Mouse (Mus musculus): ENCODE data around the gene Ikbke.
A peak's percentile ranks its signal among the peaks of the same experiment; 100 is the strongest.
"Not testable (repeated sequence)": the region's sequence is repeated elsewhere in the genome, so short reads cannot be mapped to it uniquely, and the experiment has no call there.

The Ikbke gene

GRCm38 (mm10) chr1:131279456-131279776 lies at the start of gene Ikbke:
Gene Ikbke (minus strand): TSS chr1:131279606.
- DNase-seq (ENCODE audit: low spot score) = no peak

DNA sequence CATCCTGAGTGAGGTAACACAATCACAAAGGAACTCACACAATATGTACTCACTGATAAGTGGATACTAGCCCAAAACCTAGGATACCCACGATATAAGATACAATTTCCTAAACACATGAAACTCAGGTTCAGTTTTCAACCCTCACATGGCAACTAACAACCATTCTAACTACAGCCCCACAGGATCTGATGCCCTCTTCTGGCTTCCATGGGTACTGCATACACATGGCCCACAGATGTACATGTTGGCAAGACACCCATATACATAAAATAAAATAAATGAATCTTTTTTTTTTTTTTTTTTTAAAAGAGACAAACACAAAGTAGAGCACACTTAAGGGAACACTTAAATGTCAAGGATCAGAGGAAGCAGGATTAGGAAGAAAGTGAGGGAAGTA lies 49.7 kb upstream of the Ikbke start:
- not testable (repeated sequence) for DNase-seq (ENCODE audit: low spot score)

- peak; percentile 6 for DNase-seq (ENCODE audit: low spot score)
These were observed 47.8 kb upstream of the Ikbke start for GRCm38 (mm10) chr1:131327167-131327566.

GRCm38 (mm10) chr1:131324816-131325463 lies 45.5 kb upstream of the Ikbke start:
- no peak for DNase-seq (ENCODE audit: low spot score)

DNA sequence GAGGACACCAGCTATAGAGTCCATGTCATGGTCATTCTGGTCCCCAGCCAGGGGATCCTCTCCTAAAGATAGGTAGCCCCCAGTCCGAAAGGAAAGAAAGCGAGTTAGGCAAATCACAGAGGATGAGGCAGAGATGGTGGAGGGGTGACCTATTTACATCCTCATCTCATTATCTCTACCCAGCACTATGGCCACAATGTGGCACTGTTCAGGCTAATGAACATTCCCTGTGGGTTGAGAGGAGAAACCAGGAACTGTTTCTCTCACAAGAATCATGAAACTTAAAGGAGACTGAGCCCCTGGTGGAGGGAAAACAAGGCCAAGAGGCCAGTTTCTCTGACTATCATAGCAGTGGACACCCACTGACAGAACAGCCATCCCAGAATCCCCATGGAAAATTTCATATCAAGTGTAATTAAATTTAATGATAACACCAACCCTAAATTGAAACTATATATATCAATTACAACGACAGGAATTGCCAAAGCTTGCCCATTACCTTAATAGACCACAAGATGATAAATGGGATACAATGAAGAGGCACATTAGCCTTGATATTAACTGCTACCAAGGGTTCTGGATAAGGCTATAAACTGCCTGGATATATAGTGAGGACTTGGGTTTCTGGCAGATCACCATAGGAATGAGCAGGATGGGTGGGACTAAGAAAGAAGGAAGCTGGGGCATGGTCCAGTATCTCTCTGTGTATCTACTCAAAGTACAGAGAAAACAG lies 40.4 kb upstream of the Ikbke start:
- no peak for DNase-seq (ENCODE audit: low spot score)

GRCm38 (mm10) chr1:131318397-131318796 lies 39.0 kb upstream of the Ikbke start:
- no peak for DNase-seq (ENCODE audit: low spot score)

DNA sequence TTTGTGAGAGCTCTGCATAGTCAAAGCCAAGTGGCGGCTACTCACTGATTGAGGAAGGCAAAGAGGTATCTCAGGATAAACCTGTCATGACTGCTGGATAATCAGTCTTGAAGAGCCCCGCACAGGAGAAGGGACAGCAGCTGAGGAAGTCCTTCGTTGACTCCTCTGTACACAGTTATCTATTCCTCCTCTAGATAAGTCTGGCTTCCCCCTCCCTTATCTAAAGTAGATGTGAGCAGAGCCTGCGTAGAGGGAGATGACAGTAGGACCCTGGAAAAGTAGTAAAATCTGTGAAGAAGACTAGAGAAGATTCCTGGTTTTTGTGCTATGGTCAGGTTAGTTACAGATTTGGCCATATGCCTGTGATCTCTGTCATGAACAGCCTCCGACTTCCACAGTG lies 38.2 kb upstream of the Ikbke start:
- DNase-seq (ENCODE audit: low spot score) = no peak

DNA sequence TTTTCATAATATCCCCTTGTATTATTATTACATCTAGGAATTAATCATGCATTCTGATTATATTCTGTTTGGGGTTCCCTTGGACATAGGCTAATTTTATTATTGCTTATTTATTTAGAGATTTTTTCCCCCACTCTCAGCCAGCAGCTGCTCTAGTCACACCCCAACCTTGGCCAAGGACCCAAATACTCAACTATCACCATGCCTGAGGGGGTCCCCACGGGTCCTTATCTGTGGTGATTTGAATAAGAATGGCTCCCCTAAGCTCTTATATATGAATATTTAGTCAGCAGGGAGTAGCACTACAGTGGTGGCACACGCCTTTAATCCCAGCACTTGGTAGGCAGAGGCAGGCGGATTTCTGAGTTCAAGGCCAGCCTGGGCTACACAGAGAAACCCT lies 31.9 kb upstream of the Ikbke start:
- DNase-seq (ENCODE audit: low spot score) = no peak

- DNase-seq (ENCODE audit: low spot score) = no peak
These were observed 30.9 kb upstream of the Ikbke start for GRCm38 (mm10) chr1:131310237-131310818.

DNA sequence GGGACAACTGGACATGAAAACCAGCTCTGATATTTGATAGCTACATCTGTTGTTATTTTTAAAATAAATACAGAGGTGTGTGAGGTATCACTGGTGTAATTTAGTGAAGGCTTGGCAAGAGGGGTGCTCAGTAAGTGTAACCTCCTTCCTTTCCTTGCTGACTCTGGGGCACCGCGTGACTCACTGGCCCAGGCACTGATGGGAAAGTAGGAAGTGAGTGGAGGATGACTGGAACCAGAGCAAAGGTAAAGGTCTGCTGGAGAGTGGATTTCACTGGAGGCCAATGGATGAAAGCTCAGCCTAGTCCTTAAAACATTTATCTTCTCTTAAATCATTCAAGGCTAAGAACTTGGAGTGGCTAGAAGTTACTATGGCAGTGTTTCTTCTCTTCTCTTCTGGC lies 21.3 kb upstream of the Ikbke start:
- DNase-seq (ENCODE audit: low spot score) = peak; percentile 42

GRCm38 (mm10) chr1:131299788-131300187 lies 20.4 kb upstream of the Ikbke start:
- peak; percentile 61 for DNase-seq (ENCODE audit: low spot score)

GRCm38 (mm10) chr1:131299240-131299639 lies 19.8 kb upstream of the Ikbke start:
- DNase-seq (ENCODE audit: low spot score) = no peak

- peak; percentile 43 for DNase-seq (ENCODE audit: low spot score)
These were observed 18.8 kb upstream of the Ikbke start for GRCm38 (mm10) chr1:131298171-131298570.

DNA sequence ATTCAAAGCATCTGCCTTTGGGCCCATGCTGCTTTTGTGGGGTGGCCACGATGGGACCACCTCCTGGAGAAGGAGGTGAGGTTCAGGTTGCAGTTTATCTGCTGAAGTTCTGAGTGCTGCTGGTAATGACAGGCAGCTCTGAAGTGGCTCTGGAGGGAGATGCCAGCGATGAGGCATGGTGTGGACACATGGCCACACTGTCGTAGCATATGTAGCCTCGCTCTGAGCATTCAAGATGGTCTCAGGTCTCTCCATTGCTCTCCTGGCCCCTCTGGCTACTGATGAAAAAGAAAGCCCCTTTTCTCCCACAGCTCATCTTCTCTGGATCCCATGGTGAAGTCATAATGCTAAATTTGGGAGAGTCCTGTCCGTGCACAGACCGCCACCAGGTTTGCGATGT lies 17.3 kb upstream of the Ikbke start:
- DNase-seq (ENCODE audit: low spot score) = no peak

DNA sequence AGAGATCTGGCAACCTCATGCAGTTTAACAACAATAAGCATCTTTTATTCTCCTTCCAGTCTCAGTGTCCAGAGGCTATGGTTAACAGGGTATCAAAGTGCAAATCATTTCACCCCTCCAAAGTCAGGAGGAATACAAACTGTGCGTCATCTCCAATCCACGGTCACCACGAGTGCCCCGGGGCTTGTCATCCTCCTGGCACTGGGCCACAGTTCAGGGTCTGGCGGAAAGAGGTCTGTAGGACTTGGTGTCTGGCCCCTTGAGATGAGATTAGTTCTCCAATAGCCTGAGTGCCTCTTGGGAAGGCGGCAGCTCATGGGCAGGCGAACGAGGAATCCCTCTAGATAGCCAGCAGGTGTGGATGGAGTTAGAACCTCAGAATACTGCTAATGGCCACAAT lies 15.8 kb upstream of the Ikbke start:
- no peak for DNase-seq (ENCODE audit: low spot score)

GRCm38 (mm10) chr1:131293922-131294250 lies 14.5 kb upstream of the Ikbke start:
- DNase-seq (ENCODE audit: low spot score) = no peak

DNA sequence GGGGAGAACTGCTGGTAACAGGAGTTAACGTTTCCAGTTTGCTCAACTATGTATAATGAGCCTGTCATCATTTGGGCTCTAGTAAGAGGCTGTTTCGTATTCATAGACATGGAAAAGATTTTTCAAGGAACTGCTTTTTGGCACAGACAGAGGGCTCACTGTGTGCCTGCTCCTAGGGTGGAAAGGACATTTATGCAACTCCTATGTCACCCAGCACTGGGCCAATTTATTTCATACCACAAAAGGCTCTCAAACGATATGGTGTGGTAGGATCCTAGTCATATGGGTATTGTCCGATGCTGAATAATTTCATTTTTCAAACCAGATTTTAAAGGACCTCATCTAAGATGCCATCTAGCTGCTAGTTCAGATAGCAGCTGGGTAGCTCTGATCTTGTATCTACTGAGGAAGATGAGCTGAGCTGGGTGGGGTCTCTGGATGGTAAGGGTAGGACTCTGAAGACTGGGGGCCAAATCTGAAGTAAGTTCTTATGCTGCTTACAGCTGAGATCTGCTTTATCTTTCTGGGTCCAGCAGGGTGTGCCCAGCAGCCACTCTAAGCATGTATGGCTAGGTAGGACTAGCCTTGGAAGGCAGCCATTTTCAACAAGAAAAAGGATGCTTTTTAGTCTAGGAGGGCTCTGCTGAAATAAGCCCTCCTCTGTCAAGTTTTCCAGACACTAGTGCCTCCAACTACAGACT lies 14.0 kb upstream of the Ikbke start:
- DNase-seq (ENCODE audit: low spot score) = no peak

DNA sequence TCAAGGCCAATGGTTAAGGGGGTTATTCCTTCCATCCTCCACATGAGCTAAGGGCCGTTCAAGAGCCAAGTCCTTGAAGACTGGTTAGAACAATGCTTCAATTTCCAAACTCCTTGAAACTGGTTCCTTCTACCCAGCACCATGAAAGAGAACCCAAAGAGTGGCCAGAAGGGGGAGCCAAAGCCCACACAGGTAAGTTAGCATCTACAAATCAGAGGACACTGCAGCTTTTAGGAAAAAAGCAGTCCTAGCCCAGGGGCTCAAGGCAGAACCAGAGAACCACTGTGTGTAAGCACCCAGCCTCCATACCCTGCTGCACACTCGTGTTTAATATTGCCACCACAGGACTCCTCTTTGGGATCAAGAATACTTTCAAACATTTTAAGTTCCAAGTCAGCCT lies 11.2 kb upstream of the Ikbke start:
- DNase-seq (ENCODE audit: low spot score) = peak; percentile 74

DNA sequence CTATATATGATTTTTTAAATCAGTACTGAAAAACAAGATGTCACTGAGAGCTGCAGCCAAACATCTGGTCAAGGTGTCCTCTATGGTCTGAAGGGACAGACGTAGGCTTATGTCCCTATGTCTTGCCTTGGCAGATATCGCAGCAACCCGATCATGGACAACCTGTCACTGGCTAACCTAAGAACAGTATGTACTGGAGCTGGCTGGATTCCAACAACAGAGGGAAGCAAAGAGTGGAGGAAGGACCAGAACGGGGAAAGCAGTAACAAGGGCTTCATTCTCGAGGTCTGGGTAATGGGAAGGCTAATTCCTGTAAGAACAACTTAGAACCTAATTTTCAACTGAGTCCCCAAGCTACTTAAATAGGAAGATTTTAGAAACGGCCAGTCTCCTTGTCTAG lies 9.5 kb upstream of the Ikbke start:
- no peak for DNase-seq (ENCODE audit: low spot score)

DNA sequence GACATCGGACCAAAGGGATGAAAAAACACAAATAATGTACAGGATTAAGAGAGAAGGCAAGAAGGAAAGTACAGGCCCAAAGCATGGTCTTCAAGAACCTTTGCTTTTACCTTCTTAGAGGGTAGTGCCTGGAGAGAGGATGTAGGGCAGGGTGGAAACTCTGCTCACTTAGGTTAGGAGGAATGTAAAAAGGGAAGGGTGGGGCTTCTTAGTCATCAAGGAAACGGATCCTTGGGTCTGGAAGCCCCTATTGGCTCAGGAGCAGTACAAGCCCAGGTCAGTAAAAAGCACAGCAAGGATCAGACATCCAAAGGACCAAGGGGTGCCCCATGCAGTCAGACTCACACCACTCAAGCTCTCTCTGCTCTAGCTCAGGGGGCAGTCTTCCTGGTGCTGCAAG lies 7.9 kb upstream of the Ikbke start:
- no peak for DNase-seq (ENCODE audit: low spot score)

DNA sequence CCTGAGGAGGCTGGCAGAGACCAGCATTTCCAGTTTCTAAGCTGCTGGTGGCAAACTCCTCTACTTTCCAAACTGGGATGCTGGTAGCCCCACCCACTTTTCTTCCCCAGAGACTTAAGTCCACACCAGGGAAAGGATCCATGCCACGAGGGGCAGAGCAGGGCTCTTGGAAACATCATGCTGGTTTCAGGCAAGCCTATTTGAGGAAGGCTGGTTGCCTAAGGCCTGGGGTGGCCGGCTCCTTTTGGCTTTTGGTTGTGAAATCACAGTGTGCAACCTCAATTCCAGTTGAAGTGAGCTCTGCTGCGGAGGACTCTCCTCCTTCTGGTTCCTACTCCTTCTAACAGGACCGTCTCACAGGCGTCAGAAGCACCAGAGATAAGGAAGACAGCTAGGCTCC lies 7.4 kb upstream of the Ikbke start:
- peak; percentile 85 for DNase-seq (ENCODE audit: low spot score)

DNA sequence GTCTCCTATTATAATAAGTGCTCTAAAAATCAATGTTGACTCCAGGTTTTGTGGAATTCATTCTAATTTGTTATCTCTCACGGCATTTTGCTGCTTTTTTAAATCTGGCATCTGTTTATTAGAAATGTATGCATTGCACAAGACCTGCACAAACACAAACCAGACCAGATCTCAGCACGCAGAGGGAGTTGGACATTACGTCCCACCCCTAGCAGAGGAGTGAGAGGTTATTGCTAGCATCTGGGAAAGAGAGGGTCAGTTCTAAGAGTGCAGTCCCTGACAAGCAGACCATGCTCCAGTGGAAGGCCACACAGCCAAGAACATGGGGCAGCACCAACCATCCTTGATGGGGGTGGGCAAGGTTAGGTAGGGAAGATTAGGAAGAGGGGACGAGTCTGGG lies 5.2 kb upstream of the Ikbke start:
- DNase-seq (ENCODE audit: low spot score) = no peak

GRCm38 (mm10) chr1:131284167-131284566 lies 4.8 kb upstream of the Ikbke start:
- DNase-seq (ENCODE audit: low spot score) = no peak
